Mouse (Mus musculus) liver, adult 2 months (tissue): Measurements from ENCODE around the gene Tent5b. TPM values are rescaled to one million over a fixed set of nuclear protein-coding genes. Genes with fewer than 3 reads are reported as not detected.
A peak's percentile ranks its signal among the peaks of the same experiment; 100 is the strongest.

Source experiments
- DNase-seq: peaks from one replicate; pipeline ENCODE4 v3.0.0-alpha.2; 2011; ENCODE audit warnings: low read depth, low spot score; ENCODE audit errors: extremely low read depth
- H3K27ac ChIP-seq: fragments of 200-500 bp; replicated peaks from 2 replicates; pipeline ENCODE4 v1.5.1; 2012; ENCODE audit warnings: low read depth, mild to moderate bottlenecking, control low read depth, inconsistent platforms, low read length; ENCODE audit not compliant: insufficient read depth
- H3K27me3 ChIP-seq: fragments of 200-500 bp; 2 replicates; pipeline ENCODE4 v1.6.1; 2012; ENCODE audit warnings: mild to moderate bottlenecking, moderate library complexity, low read length, inconsistent platforms; ENCODE audit not compliant: control insufficient read depth, insufficient read depth
- H3K36me3 ChIP-seq: fragments of 200-500 bp; 2 replicates; pipeline ENCODE4 v1.6.1; 2012; ENCODE audit warnings: low read length, inconsistent platforms; ENCODE audit not compliant: control insufficient read depth, insufficient read depth
- H3K4me1 ChIP-seq: fragments of 200-500 bp; 2 replicates; pipeline ENCODE4 v1.6.1; 2011; ENCODE audit warnings: low read length; ENCODE audit not compliant: control insufficient read depth, insufficient read depth
- H3K4me3 ChIP-seq: fragments of 200-500 bp; 2 replicates; pipeline ENCODE4 v1.5.1; 2011; ENCODE audit warnings: low read depth, mild to moderate bottlenecking, control low read depth, low read length, moderate library complexity; ENCODE audit not compliant: insufficient read depth
- H3K79me2 ChIP-seq: fragments of 200-500 bp; 2 replicates; pipeline ENCODE4 v1.6.1; 2012; ENCODE audit warnings: inconsistent platforms, mild to moderate bottlenecking, low read length, moderate library complexity; ENCODE audit not compliant: control insufficient read depth, insufficient read depth
- H3K9ac ChIP-seq: fragments of 200-500 bp; 2 replicates; pipeline ENCODE4 v1.6.1; 2012; ENCODE audit warnings: low read depth, mild to moderate bottlenecking, control low read depth, inconsistent platforms, low read length
- CTCF ChIP-seq: fragments of 200-500 bp; IDR thresholded peaks from 2 replicates; pipeline ENCODE4 v1.5.1; 2011; ENCODE audit warnings: low read depth, low read length, control low read depth
- POLR2A ChIP-seq: fragments of 200-500 bp; IDR thresholded peaks from 2 replicates; pipeline ENCODE4 v1.6.1; 2011; ENCODE audit warnings: low read length, control low read depth; ENCODE audit not compliant: insufficient read depth; ENCODE audit errors: extremely low read depth
- WGBS: fragments of 180-500 bp; shearing (Covaris S2); methylation state at CpG from one replicate; pipeline ENCODE4 v1.1.7; 2018; 5-methylcytosine and 5-hydroxymethylcytosine counted together
- polyA plus RNA-seq: library from polyadenylated mRNA; depleted of rRNA; stranded (reverse); fragments of >200 nt; gene quantifications from 2 replicates; pipeline ENCODE4 v1.2.3, GENCODE M21; 2012; rRNA removed
- total RNA-seq: library from RNA; depleted of rRNA; stranded (reverse); fragments of >200 nt; gene quantifications from 2 replicates; pipeline ENCODE4 v1.2.3, GENCODE M21; 2014; rRNA removed

Gene Tent5b
- total RNA-seq (0.07 and 0.09 TPM in 2 replicates), polyA plus RNA-seq (0.06 and 0.16 TPM in 2 replicates)

- Histone ChIP-seq H3K79me2 (no peaks in the 10 kb centered on the region), H3K4me1 (peaks cover 1% of the 10 kb centered on the region; the same call in 1 of the 2 replicates), H3K9ac (peak within 1 kb of the TSS; percentile 31; the same call in 1 of the 2 replicates), H3K4me3 (peak within 1 kb of the TSS; percentile 51; the same call in 1 of the 2 replicates), H3K27ac (no peak within 1 kb of the TSS), H3K36me3 (no peaks in the 10 kb centered on the region), H3K27me3 (no peaks in the 10 kb centered on the region)
- WGBS, result 5% methylated on average over 29 of the region's 29 CpGs
- TF ChIP-seq CTCF (peak; percentile 92), POLR2A (no peak)
- peak; percentile 97 for DNase-seq
Observed at GRCm38 (mm10) chr4:133479458-133480184, at the start of gene Tent5b. Tent5b (plus strand) TSS chr4:133480132.

GRCm38 (mm10) chr4:133431508-133431907, 48.4 kb upstream of the Tent5b start:
- Histone ChIP-seq H3K27ac (no peak overlapping the region), H3K36me3 (no peaks in the 10 kb centered on the region), H3K4me1 (no peaks in the 10 kb centered on the region), H3K79me2 (no peaks in the 10 kb centered on the region), H3K27me3 (no peaks in the 10 kb centered on the region), H3K9ac (no peak overlapping the region), H3K4me3 (no peak overlapping the region)
- TF ChIP-seq CTCF, result no peak
- TF ChIP-seq POLR2A, result no peak
- DNase-seq, result no peak
- WGBS, result 86% methylated on average over 6 of the region's 6 CpGs

GRCm38 (mm10) chr4:133432560-133433171, 47.3 kb upstream of the Tent5b start:
- WGBS, result 33% methylated on average over 17 of the region's 17 CpGs
- Histone ChIP-seq H3K36me3 (no peaks in the 10 kb centered on the region), H3K4me3 (no peak overlapping the region), H3K9ac (no peak overlapping the region), H3K27ac (no peak overlapping the region), H3K27me3 (no peaks in the 10 kb centered on the region), H3K4me1 (no peaks in the 10 kb centered on the region), H3K79me2 (no peaks in the 10 kb centered on the region)
- TF ChIP-seq POLR2A, result no peak
- no peak for TF ChIP-seq CTCF
- DNase-seq, result no peak

GRCm38 (mm10) chr4:133435921-133436320, 44.0 kb upstream of the Tent5b start:
- no peak overlapping the region for H3K4me3 ChIP-seq
- H3K9ac ChIP-seq, result no peak overlapping the region
- H3K27me3 ChIP-seq, result no peaks in the 10 kb centered on the region
- no peak overlapping the region for H3K27ac ChIP-seq
- no peaks in the 10 kb centered on the region for H3K36me3 ChIP-seq
- no peak for DNase-seq
- H3K79me2 ChIP-seq, result no peaks in the 10 kb centered on the region
- H3K4me1 ChIP-seq, result no peaks in the 10 kb centered on the region
- TF ChIP-seq CTCF, result no peak
- no peak for TF ChIP-seq POLR2A
- WGBS, result 95% methylated on average over 11 of the region's 11 CpGs

- no peaks in the 10 kb centered on the region for H3K36me3 ChIP-seq
- DNase-seq, result no peak
- H3K27me3 ChIP-seq, result no peaks in the 10 kb centered on the region
- no peak overlapping the region for H3K4me3 ChIP-seq
- H3K9ac ChIP-seq, result no peak overlapping the region
- WGBS, result 20% methylated on average over 17 of the region's 17 CpGs
- H3K4me1 ChIP-seq, result no peaks in the 10 kb centered on the region
- H3K79me2 ChIP-seq, result no peaks in the 10 kb centered on the region
- no peak overlapping the region for H3K27ac ChIP-seq
- no peak for TF ChIP-seq POLR2A
- TF ChIP-seq CTCF, result no peak
Observed at GRCm38 (mm10) chr4:133439460-133440376, 40.2 kb upstream of the Tent5b start.
